Mouse (Mus musculus) spleen, adult 18-20 months (tissue): ENCODE data around the gene Srf.

Experiments used
- DNase-seq, 2 experiments: peaks; one replicate each; pipeline ENCODE4 v3.0.0; 2022; ENCODE audit warnings: mixed read lengths in 2 of 2

Gene Srf

GRCm38 (mm10) chr17:46554977-46555672, 850 bp downstream of the Srf start:
- peak; percentile 33 to 56 for DNase-seq

DNA sequence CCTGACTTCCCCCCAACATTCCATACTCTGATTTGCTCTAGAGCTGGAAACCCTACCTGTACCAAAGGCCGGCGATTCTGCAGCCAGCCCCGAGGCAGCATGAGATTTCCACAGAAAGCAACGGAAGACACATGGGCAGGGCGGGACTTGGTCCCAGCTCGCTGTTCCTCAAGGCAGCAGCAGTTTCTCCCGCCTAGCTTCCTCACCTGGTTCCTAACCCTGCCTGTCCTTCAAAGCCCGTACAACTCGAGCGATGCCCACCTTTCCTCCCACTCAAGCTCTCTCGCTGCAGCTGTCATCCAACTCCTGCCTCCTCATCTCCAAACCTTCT, 1.4 kb downstream of the Srf start:
- peak in 1 of 2 experiments; percentile 20 for DNase-seq

- DNase-seq: no peak
Measured at GRCm38 (mm10) chr17:46553926-46554325, 2.0 kb downstream of the Srf start.

GRCm38 (mm10) chr17:46553469-46553868, 2.5 kb downstream of the Srf start:
- DNase-seq: no peak

- peak; percentile 30 to 45 for DNase-seq
Measured at GRCm38 (mm10) chr17:46552841-46553423, 3.0 kb downstream of the Srf start.

DNA sequence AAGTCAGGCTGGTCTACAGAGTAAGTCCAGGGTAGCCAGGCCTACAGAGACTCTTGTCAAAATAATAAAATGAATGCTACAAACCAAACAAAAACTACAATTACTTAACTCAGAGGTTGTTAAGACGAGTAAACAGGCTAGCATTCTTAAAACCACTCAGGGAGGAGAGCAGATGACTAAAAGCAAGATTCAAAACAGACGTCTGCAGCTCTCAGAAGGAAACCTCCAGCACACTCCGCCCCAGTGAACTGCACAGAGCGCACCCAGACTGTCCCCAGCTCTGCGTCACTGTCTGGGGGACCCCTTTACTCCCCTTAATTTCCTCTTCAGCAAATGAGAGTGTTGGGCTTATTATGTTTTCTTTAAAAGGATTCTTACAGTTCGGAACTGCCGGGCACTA, 3.8 kb downstream of the Srf start:
- DNase-seq: no peak

DNA sequence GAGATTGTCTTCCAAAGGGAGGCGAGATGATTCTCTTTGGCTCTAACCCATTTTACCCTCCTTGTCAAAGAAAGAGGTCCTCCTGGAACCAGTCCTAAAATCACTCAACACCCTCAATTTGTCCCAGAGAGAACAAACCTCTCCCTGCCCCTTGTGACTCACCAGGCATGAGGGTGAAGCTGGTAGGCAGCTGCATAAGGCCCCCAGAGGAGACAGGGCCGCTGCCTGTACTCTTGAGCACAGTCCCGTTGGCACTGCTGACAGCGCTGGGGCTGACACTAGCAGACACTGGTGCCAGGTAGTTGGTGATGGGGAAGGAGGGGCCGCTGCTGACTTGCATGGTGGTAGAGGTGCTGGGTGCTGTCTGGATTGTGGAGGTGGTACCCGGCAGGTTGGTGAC, 4.6 kb downstream of the Srf start:
- DNase-seq: no peak

DNA sequence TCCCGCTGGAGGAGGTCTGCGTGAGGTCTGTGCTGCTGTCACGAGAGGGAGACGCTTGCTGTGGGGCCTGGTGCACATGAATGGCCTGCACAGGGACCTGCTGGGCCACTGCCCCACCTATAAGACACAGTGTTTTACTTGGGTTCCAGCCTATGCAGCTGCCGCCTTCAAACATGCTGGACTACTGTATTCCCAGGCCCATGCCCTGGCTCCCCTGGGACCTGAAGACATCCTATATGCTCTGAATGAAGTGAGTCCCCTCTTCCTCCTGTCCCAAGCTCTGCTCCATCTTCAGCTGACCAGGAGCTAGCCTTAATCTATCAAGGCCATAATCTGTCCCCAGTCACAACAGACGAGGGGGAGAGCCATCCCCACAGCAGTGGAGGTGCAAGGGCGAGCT, 5.1 kb downstream of the Srf start:
- no peak for DNase-seq

DNA sequence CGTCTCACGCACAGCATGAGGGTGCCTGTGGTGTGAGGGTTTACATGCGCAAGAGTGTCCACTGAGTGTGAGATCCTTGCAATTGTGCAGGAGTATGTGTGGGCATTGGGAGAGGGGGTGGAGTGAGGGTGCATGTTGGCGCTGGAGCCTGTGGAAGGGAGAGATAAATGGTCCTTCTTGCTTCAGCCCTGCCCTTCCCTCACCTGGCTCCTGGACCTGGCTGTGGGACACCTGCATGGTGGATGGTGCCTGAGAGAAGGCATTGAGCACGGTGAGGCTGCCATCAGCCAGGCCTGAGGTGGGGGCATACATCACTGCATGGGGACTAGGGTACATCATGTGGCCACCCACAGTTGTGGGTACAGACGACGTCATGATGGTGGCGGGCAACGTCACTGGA, 6.3 kb downstream of the Srf start:
- no peak for DNase-seq

- DNase-seq: peak in 1 of 2 experiments; percentile 53
Measured at GRCm38 (mm10) chr17:46549193-46549592, 6.8 kb downstream of the Srf start.

DNA sequence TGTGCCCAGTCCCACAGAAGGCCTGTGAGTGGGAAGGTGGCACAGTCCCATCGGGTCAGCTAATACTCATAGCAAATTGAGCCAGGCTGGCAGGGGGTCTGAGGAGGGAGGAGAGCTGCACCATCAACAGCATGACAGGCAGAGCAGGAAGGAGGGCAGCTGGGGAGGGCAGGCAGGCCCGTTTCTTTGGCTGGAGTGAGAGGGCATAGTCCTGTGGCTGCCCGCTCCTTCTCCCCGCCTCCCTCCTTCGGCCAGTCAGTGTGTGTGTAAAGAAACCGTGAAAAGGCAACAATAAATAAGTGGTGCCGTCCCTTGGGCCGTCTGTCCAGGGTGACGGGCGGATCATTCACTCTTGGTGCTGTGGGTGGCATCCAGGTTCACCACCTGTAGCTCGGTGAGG, 7.2 kb downstream of the Srf start:
- DNase-seq: no peak

DNA sequence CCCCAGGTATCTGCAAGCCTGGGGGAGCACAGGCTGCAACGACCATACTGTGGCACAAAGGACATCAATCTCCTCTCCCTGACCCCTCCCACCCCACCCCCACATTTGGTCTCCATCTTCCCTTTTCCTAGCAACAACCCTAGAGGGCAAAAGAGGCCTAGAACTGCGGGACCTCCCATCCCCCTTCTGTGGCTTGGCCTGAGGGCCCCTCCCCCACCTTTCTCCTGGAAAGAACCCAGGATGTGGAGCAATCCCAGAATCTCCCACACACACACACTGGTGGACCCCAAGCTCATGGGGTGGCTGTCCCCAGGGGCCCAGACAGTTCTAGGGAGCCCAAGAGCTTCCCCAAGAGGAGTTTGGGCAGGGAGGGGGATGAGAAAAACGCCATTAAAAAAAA, 8.1 kb downstream of the Srf start:
- no peak for DNase-seq

DNA sequence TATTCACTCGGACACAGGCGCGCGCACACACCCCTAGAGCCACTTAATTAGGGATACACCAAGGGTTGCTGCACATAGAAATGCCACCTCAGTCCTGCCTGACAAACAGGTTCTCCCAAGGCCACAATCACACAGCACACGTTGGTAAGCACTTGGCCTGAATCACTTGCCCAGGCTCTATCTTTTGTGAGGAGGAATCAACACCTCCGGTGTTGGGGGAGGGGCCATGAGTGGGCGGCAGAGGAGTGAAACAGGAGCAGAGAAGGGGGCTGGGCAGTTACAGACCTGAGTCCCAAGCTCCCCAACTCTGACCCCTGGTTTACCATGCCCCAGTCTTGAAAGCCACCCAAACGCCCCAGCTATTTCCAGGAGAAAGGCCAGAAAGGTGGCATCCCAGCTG, 9.0 kb downstream of the Srf start:
- DNase-seq: no peak

DNA sequence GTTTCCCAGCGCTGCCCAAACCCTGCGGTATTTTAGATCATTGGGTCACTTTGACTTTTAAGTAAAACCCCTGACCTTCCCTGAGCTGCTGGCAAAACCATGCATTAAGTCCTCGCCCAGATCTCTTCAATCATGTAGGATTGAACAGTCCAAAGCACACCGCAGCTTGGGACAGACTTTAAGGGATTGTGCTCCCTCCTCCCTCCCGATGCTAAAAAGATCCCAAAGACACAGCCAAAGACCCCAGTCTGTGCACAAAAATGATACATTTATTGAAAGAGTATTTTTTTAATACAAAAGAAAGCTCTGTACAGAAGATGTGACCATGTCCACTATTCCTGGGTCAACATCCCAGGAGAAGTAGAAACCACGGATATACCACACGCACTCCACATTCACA, 9.4 kb downstream of the Srf start:
- DNase-seq: no peak

DNA sequence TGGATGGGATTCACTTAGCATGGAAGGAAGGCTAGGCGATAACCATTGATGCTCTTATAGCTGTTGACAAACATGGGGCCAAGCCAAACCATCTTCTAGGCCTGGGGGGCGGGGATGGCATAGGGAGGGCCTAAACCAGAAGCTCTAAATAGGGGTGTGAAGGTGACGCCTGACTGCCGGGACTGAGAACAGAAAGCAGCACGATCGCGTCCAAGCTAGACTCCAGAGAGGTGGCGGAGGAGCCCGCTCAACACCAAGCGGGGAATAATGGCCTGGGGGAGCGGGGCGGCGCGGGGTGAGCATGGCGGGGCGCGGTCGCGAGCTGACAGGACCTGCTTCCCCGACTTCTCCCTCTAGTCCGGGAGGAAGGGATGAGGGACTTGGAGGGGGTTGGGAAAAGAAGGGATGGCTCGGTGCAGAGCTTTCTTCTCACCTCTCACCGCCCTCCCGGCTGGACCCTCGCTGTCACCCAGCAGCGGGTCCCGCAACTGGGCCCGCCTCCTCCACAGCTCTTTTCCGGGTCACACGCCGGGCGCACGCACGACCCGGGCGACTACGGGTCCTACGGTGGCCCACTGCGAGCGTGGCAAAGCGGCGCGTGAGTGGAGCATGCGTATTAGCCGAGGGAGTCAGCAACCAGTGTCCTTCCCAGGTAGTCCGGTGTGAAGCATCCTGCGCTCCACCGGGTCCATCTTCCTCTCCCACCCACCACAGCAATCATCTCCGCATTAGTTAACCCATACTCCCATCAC, 10.0 kb downstream of the Srf start, which contains the start of gene Cul9:
Gene Cul9 (minus strand): TSS at position 576 of the 752 bp plus-strand sequence.
- peak; percentile 39 to 53 for DNase-seq

DNA sequence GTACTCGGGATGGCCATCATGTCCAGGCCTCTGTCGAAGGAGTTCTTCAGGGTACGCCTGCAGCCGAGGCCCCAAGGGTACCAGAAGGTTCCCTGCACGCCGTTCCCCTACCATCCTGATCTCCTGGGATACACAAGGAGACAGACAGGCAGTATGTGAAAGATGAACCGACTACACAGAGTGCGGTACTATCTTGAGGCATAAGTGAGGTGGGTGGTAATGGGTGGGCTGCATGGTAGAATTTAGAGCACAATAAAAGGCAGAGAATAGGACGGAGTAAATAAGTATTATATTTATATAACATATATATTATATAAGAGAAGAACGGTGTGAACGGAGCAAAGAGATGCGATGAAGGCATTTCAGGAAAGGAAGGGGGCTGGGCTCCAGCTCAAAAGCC, 12.3 kb downstream of the Srf start:
- DNase-seq: no peak

- peak in 1 of 2 experiments; percentile 59 for DNase-seq
Measured at GRCm38 (mm10) chr17:46525579-46526307, 30.2 kb downstream of the Srf start.

DNA sequence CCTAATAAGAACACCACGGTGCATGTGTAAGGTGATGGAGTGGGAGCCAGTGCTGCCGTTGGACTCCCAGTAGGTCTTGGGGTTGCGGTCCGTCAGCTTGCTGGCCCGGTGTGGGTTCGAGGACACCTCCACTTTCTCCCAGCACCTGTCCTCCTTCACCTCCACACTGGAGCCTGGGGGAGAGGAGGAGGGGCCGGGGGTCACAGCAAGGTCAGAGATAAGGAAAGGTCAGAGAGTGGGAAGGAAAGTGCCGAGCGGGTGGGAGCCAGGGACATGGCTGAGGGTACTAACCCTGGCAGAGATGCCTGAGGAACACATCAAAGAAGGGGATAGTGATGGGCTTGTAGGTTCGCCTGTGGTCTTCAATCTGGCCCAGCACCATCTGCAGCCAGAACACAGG, 30.9 kb downstream of the Srf start:
- DNase-seq: no peak

DNA sequence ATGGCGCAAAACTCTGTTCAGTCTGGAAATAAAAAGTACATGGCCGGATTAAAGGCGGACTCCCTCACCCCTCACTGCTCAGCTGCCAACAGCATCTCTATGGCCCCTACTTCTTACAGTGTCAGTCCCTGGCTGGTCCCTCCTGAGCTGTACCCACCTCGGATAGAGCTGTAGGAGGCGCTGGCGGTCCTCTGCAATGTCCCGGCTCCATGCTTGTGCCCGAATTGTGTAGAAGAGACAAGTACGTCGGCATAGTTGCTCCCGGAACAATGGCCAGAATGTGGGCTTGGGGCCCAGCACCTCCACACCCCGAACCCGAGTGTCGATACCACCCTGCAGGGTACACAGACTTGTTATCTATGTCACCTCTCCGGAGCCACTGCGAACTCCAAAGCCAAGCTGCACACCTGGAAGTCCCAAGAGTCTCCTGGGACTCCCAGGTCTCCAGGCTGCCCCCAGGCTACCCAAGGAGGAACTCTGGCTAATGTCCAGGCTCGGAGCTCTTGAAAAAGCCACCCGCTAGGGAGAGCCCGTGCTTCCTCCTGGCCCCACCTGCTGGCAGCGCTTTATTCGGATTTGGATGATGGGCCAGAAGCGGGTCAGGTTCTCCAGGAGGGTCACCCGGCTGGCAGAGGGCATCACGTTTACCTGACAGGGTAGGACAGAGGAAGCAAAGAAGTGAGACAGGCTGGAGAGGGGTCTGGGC, 33.9 kb downstream of the Srf start:
- DNase-seq: no peak

GRCm38 (mm10) chr17:46521174-46521573, 34.8 kb downstream of the Srf start:
- no peak for DNase-seq

GRCm38 (mm10) chr17:46520385-46520979, 35.5 kb downstream of the Srf start:
- DNase-seq: no peak

GRCm38 (mm10) chr17:46519971-46520370, 36.0 kb downstream of the Srf start:
- DNase-seq: no peak
